Mouse (Mus musculus) B cell, adult 67 days (primary cell): Measurements from ENCODE around the gene Gm11239. TPM values are rescaled to one million over a fixed set of nuclear protein-coding genes. Genes with fewer than 3 reads are reported as not detected.

Experiments
- total RNA-seq, 2 experiments: library from RNA; stranded (reverse); gene quantifications; 4 replicates each; pipeline ENCODE4 v1.2.4; 2023

Gene Gm11239
- not detected for total RNA-seq

GRCm38 (mm10) chr4:73668054-73668453 lies at the start of gene Gm11239:
Gm11239 (plus strand) TSS chr4:73668354.

GRCm38 (mm10) chr4:73622684-73623083 lies 45.5 kb upstream of the Gm11239 start, which contains the start of gene Gm11237:
Gm11237 (plus strand) TSS chr4:73622984.

GRCm38 (mm10) chr4:73637821-73638220 lies 30.3 kb upstream of the Gm11239 start, which contains the start of gene Gm11236:
Gm11236 (plus strand) TSS chr4:73638121.

GRCm38 (mm10) chr4:73683216-73683615 lies 15.1 kb downstream of the Gm11239 start, which contains the start of gene Gm428:
Gm428 (plus strand) TSS chr4:73683516.

Other genes with a start within 250 kb of the Gm11239 start
- not detected for gene Gm11238, start 60.5 kb upstream of the Gm11239 start, total RNA-seq
- gene Gm11237, start 45.4 kb upstream of the Gm11239 start, total RNA-seq: not detected
- not detected for gene Gm11236, start 30.2 kb upstream of the Gm11239 start, total RNA-seq
- not detected for gene Gm428, start 15.2 kb downstream of the Gm11239 start, total RNA-seq
- gene Rasef, start 122.6 kb downstream of the Gm11239 start, total RNA-seq: not detected
- not detected for gene Gm11758, start 207.9 kb downstream of the Gm11239 start, total RNA-seq
- not detected for gene Gm11757, start 222.8 kb downstream of the Gm11239 start, total RNA-seq
- not detected for gene Gm13871, start 237.6 kb downstream of the Gm11239 start, total RNA-seq